Mouse (Mus musculus): Measurements from ENCODE around the gene Tjp1. TPM values are rescaled to one million over a fixed set of nuclear protein-coding genes. Genes with fewer than 3 reads are reported as not detected.

The Tjp1 gene
- polyA plus RNA-seq, 1 experiment: 19.3 TPM

DNA sequence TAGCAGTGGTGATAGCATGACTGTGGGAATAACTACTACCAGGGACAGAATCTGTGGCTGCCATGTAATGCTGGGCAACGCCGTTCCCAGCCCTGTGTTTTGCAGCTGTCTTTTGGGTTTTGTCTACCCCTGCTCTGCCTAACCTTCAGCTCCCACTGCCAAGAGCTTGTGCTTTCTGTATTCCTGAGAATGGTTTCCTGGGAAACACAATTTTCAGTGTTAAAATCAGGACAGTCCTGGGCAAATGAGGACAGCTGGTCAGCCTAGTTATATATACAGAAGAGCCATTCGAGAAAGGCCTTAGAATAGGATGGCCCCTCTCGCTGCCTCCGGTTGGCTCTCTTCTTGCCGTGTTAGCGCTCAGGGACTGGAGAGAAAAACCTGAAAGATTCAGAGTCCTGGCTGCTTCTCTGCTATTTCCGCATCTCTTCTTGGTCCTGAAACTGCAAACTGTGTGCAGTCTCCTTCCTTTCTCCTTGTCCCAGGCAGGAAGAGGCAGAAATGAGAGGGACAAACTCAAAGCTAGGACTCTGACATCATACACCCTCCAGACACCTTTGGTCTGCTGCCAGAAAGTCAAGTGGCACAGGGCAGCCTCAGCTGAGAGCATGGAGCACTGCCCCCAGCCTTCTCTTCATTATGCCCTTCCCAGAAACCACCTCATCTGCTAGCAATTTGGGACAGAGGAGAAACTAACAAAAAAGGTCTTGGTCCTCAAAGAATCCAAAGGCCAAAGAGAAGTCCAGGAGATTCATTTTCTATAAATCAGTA is 139.2 kb downstream of the Tjp1 start:
- Histone ChIP-seq H3K79me2 (ENCODE audit: control insufficient read depth, insufficient read depth) (no peaks in the 10 kb centered on the region), H3K4me3 (ENCODE audit: insufficient read depth, poor library complexity, severe bottlenecking) (no peak overlapping the region), H3K36me3 (ENCODE audit: control insufficient read depth, insufficient read depth) (no peaks in the 10 kb centered on the region), H3K27me3 (ENCODE audit: control insufficient read depth, insufficient read depth, insufficient read length) (no peaks in the 10 kb centered on the region), H3ac (ENCODE audit: control insufficient read depth, insufficient read length, low read depth) (no peak overlapping the region), H3K79me3 (ENCODE audit: low read depth) (no peaks in the 10 kb centered on the region)
- TF ChIP-seq USF1 (IDR thresholded peaks at IDR 0.05; ENCODE audit: low read depth) (no peak), MAX (IDR thresholded peaks at IDR 0.05) (no peak), FOSL1 (IDR thresholded peaks at IDR 0.05; ENCODE audit: insufficient read depth, low read length, poor library complexity, severe bottlenecking) (no peak), CTCF (IDR thresholded peaks at IDR 0.05; ENCODE audit: control insufficient read depth, insufficient read depth, insufficient read length) (no peak), MYOD1 (IDR thresholded peaks at IDR 0.05; ENCODE audit: control insufficient read depth, insufficient read length, low read depth) (no peak), CEBPB (IDR thresholded peaks at IDR 0.05; ENCODE audit: low read depth) (no peak), MYOG (IDR thresholded peaks at IDR 0.05; ENCODE audit: control insufficient read depth, extremely low read depth, insufficient read length) (no peak)

- Histone ChIP-seq H3K4me3 (ENCODE audit: insufficient read depth, poor library complexity, severe bottlenecking) (no peak overlapping the region), H3ac (ENCODE audit: control insufficient read depth, insufficient read length, low read depth) (no peak overlapping the region), H3K27me3 (ENCODE audit: control insufficient read depth, insufficient read depth, insufficient read length) (no peaks in the 10 kb centered on the region), H3K79me2 (ENCODE audit: control insufficient read depth, insufficient read depth) (no peaks in the 10 kb centered on the region), H3K36me3 (ENCODE audit: control insufficient read depth, insufficient read depth) (no peaks in the 10 kb centered on the region), H3K79me3 (ENCODE audit: low read depth) (no peaks in the 10 kb centered on the region)
- no peak for TF ChIP-seq CTCF (IDR thresholded peaks at IDR 0.05; ENCODE audit: control insufficient read depth, insufficient read depth, insufficient read length)
- no peak for TF ChIP-seq MYOD1 (IDR thresholded peaks at IDR 0.05; ENCODE audit: control insufficient read depth, insufficient read length, low read depth)
- no peak for TF ChIP-seq MAX (IDR thresholded peaks at IDR 0.05)
- TF ChIP-seq USF1 (IDR thresholded peaks at IDR 0.05; ENCODE audit: low read depth): no peak
- TF ChIP-seq MYOG (IDR thresholded peaks at IDR 0.05; ENCODE audit: control insufficient read depth, extremely low read depth, insufficient read length): no peak
- no peak for TF ChIP-seq FOSL1 (IDR thresholded peaks at IDR 0.05; ENCODE audit: insufficient read depth, low read length, poor library complexity, severe bottlenecking)
- TF ChIP-seq CEBPB (IDR thresholded peaks at IDR 0.05; ENCODE audit: low read depth): no peak
Observed at GRCm38 (mm10) chr7:65387560-65388175, 139.9 kb downstream of the Tjp1 start.

GRCm38 (mm10) chr7:65384775-65385174 is 142.8 kb downstream of the Tjp1 start:
- H3ac ChIP-seq (ENCODE audit: control insufficient read depth, insufficient read length, low read depth): no peak overlapping the region
- H3K79me2 ChIP-seq (ENCODE audit: control insufficient read depth, insufficient read depth): no peaks in the 10 kb centered on the region
- H3K79me3 ChIP-seq (ENCODE audit: low read depth): no peaks in the 10 kb centered on the region
- TF ChIP-seq USF1 (IDR thresholded peaks at IDR 0.05; ENCODE audit: low read depth) (no peak), FOSL1 (IDR thresholded peaks at IDR 0.05; ENCODE audit: insufficient read depth, low read length, poor library complexity, severe bottlenecking) (no peak), MYOG (IDR thresholded peaks at IDR 0.05; ENCODE audit: control insufficient read depth, extremely low read depth, insufficient read length) (no peak), MYOD1 (IDR thresholded peaks at IDR 0.05; ENCODE audit: control insufficient read depth, insufficient read length, low read depth) (no peak)
- no peak overlapping the region for H3K4me3 ChIP-seq (ENCODE audit: insufficient read depth, poor library complexity, severe bottlenecking)
- H3K27me3 ChIP-seq (ENCODE audit: control insufficient read depth, insufficient read depth, insufficient read length): no peaks in the 10 kb centered on the region
- no peaks in the 10 kb centered on the region for H3K36me3 ChIP-seq (ENCODE audit: control insufficient read depth, insufficient read depth)

- H3K79me3 ChIP-seq (ENCODE audit: low read depth): no peaks in the 10 kb centered on the region
- H3ac ChIP-seq (ENCODE audit: control insufficient read depth, insufficient read length, low read depth): no peak overlapping the region
- H3K79me2 ChIP-seq (ENCODE audit: control insufficient read depth, insufficient read depth): no peaks in the 10 kb centered on the region
- TF ChIP-seq CEBPB (IDR thresholded peaks at IDR 0.05; ENCODE audit: low read depth) (no peak), MAX (IDR thresholded peaks at IDR 0.05) (no peak), FOSL1 (IDR thresholded peaks at IDR 0.05; ENCODE audit: insufficient read depth, low read length, poor library complexity, severe bottlenecking) (no peak), MYOD1 (IDR thresholded peaks at IDR 0.05; ENCODE audit: control insufficient read depth, insufficient read length, low read depth) (no peak)
- H3K36me3 ChIP-seq (ENCODE audit: control insufficient read depth, insufficient read depth): no peaks in the 10 kb centered on the region
- H3K27me3 ChIP-seq (ENCODE audit: control insufficient read depth, insufficient read depth, insufficient read length): no peaks in the 10 kb centered on the region
- H3K4me3 ChIP-seq (ENCODE audit: insufficient read depth, poor library complexity, severe bottlenecking): no peak overlapping the region
Observed at GRCm38 (mm10) chr7:65382515-65383283, 144.9 kb downstream of the Tjp1 start.

GRCm38 (mm10) chr7:65381896-65382295 is 145.7 kb downstream of the Tjp1 start:
- no peak overlapping the region for H3K4me3 ChIP-seq (ENCODE audit: insufficient read depth, poor library complexity, severe bottlenecking)
- TF ChIP-seq CTCF (IDR thresholded peaks at IDR 0.05; ENCODE audit: control insufficient read depth, insufficient read depth, insufficient read length) (no peak), MYOG (IDR thresholded peaks at IDR 0.05; ENCODE audit: control insufficient read depth, extremely low read depth, insufficient read length) (no peak), USF1 (IDR thresholded peaks at IDR 0.05; ENCODE audit: low read depth) (no peak), FOSL1 (IDR thresholded peaks at IDR 0.05; ENCODE audit: insufficient read depth, low read length, poor library complexity, severe bottlenecking) (no peak), MAX (IDR thresholded peaks at IDR 0.05) (no peak)
- no peak overlapping the region for H3ac ChIP-seq (ENCODE audit: control insufficient read depth, insufficient read length, low read depth)
- no peaks in the 10 kb centered on the region for H3K79me2 ChIP-seq (ENCODE audit: control insufficient read depth, insufficient read depth)
- no peaks in the 10 kb centered on the region for H3K79me3 ChIP-seq (ENCODE audit: low read depth)
- no peaks in the 10 kb centered on the region for H3K36me3 ChIP-seq (ENCODE audit: control insufficient read depth, insufficient read depth)
- H3K27me3 ChIP-seq (ENCODE audit: control insufficient read depth, insufficient read depth, insufficient read length): no peaks in the 10 kb centered on the region
